Mouse (Mus musculus) brown adipose tissue, adult 24 weeks (tissue): ENCODE results near the gene Hnrnpa3. TPM values are rescaled to one million over a fixed set of nuclear protein-coding genes. Genes with fewer than 3 reads are reported as not detected.
"Not testable (repeated sequence)": the region's sequence is repeated elsewhere in the genome, so short reads cannot be mapped to it uniquely, and the experiment has no call there.

ENCODE experiments used
- H3K27ac ChIP-seq: fragments of 200-500 bp; replicated peaks from 2 replicates; pipeline ENCODE4 v1.5.1; 2012; ENCODE audit warnings: low read depth, mild to moderate bottlenecking, low read length
- H3K4me1 ChIP-seq: fragments of 200-500 bp; 2 replicates; pipeline ENCODE4 v1.6.1; 2012; ENCODE audit warnings: low read length, mixed read lengths; ENCODE audit not compliant: control insufficient read depth, insufficient read depth, insufficient read length
- H3K4me3 ChIP-seq: fragments of 200-500 bp; 2 replicates; pipeline ENCODE4 v1.5.1; 2012; ENCODE audit warnings: low read depth, mild to moderate bottlenecking, low read length, moderate library complexity; ENCODE audit not compliant: insufficient read depth
- polyA plus RNA-seq: library from polyadenylated mRNA; stranded (reverse); fragments of >200 nt; gene quantifications from 2 replicates; pipeline ENCODE4 v1.2.4, GENCODE M21; 2012; ENCODE audit not compliant: missing spikeins, insufficient read depth, insufficient read length

The Hnrnpa3 gene
- polyA plus RNA-seq, 1 experiment: 58.7 TPM

GRCm38 (mm10) chr2:75684526-75684925 lies 25.5 kb downstream of the Hnrnpa3 start:
- peak overlapping the region; percentile 56; the same call in 1 of the 2 replicates for H3K27ac ChIP-seq
- H3K4me1 ChIP-seq: peaks cover 50% of the 10 kb centered on the region
- H3K4me3 ChIP-seq: no peak overlapping the region

GRCm38 (mm10) chr2:75685458-75685861 lies 26.4 kb downstream of the Hnrnpa3 start:
- Histone ChIP-seq H3K27ac (peak overlapping the region; percentile 64), H3K4me3 (no peak overlapping the region), H3K4me1 (peaks cover 53% of the 10 kb centered on the region)

- Histone ChIP-seq H3K4me1 (peaks cover 56% of the 10 kb centered on the region), H3K27ac (peak overlapping the region; percentile 53), H3K4me3 (no peak overlapping the region)
Observed at GRCm38 (mm10) chr2:75687040-75687749, 28.1 kb downstream of the Hnrnpa3 start.

- peak overlapping the region; percentile 65; the same call in 1 of the 2 replicates for H3K27ac ChIP-seq
- H3K4me1 ChIP-seq: peaks cover 63% of the 10 kb centered on the region
- no peak overlapping the region for H3K4me3 ChIP-seq
Observed at GRCm38 (mm10) chr2:75688901-75689300, 29.8 kb downstream of the Hnrnpa3 start.

GRCm38 (mm10) chr2:75689482-75690158 lies 30.6 kb downstream of the Hnrnpa3 start:
- Histone ChIP-seq H3K4me3 (no peak overlapping the region), H3K27ac (peak overlapping the region; percentile 65), H3K4me1 (peaks cover 60% of the 10 kb centered on the region)

- H3K4me1 ChIP-seq: peaks cover 57% of the 10 kb centered on the region
- no peak overlapping the region for H3K27ac ChIP-seq
- no peak overlapping the region for H3K4me3 ChIP-seq
Observed at GRCm38 (mm10) chr2:75690656-75691055, 31.6 kb downstream of the Hnrnpa3 start.

GRCm38 (mm10) chr2:75691316-75691715 lies 32.3 kb downstream of the Hnrnpa3 start:
- Histone ChIP-seq H3K4me3 (no peak overlapping the region), H3K27ac (no peak overlapping the region), H3K4me1 (peaks cover 59% of the 10 kb centered on the region)

GRCm38 (mm10) chr2:75692369-75692768 lies 33.3 kb downstream of the Hnrnpa3 start:
- H3K4me3 ChIP-seq: no peak overlapping the region
- H3K4me1 ChIP-seq: peaks cover 62% of the 10 kb centered on the region
- H3K27ac ChIP-seq: peak overlapping the region; percentile 7; the same call in 1 of the 2 replicates

GRCm38 (mm10) chr2:75694926-75695325 lies 35.9 kb downstream of the Hnrnpa3 start:
- H3K4me1 ChIP-seq: peaks cover 57% of the 10 kb centered on the region
- not testable (repeated sequence) for H3K27ac ChIP-seq

GRCm38 (mm10) chr2:75695676-75696350 lies 36.8 kb downstream of the Hnrnpa3 start:
- peak overlapping the region; percentile 22 for H3K27ac ChIP-seq

More at GRCm38 (mm10) chr2:75694926-75695325, 35.9 kb downstream of the Hnrnpa3 start:
- H3K4me3 ChIP-seq: not testable (repeated sequence)

GRCm38 (mm10) chr2:75696371-75696770 lies 37.3 kb downstream of the Hnrnpa3 start:
- H3K27ac ChIP-seq: peak overlapping the region; percentile 49
- no peak overlapping the region for H3K4me3 ChIP-seq
- H3K4me1 ChIP-seq: peaks cover 60% of the 10 kb centered on the region

More at GRCm38 (mm10) chr2:75695676-75696350, 36.8 kb downstream of the Hnrnpa3 start:
- Histone ChIP-seq H3K4me3 (no peak overlapping the region), H3K4me1 (peaks cover 60% of the 10 kb centered on the region)

- Histone ChIP-seq H3K4me3 (no peak overlapping the region), H3K4me1 (peaks cover 59% of the 10 kb centered on the region), H3K27ac (peak overlapping the region; percentile 61)
Observed at GRCm38 (mm10) chr2:75697222-75697621, 38.2 kb downstream of the Hnrnpa3 start.

- H3K4me3 ChIP-seq: no peak overlapping the region
- H3K27ac ChIP-seq: peak overlapping the region; percentile 10; the same call in 1 of the 2 replicates
- H3K4me1 ChIP-seq: peaks cover 51% of the 10 kb centered on the region
Observed at GRCm38 (mm10) chr2:75698007-75698406, 38.9 kb downstream of the Hnrnpa3 start.

- Histone ChIP-seq H3K4me3 (no peak overlapping the region), H3K27ac (no peak overlapping the region), H3K4me1 (peaks cover 42% of the 10 kb centered on the region)
Observed at GRCm38 (mm10) chr2:75698874-75699273, 39.8 kb downstream of the Hnrnpa3 start.

- H3K4me1 ChIP-seq: peaks cover 44% of the 10 kb centered on the region
- no peak overlapping the region for H3K27ac ChIP-seq
- H3K4me3 ChIP-seq: no peak overlapping the region
Observed at GRCm38 (mm10) chr2:75700543-75700942, 41.5 kb downstream of the Hnrnpa3 start.
